Mouse (Mus musculus): Measurements from ENCODE around the gene Snrnp70.

GRCm38 (mm10) chr7:45337469-45337868, 58.1 kb downstream of the Snrnp70 start:
- TF ChIP-seq CTCF (IDR thresholded peaks at IDR 0.05; ENCODE audit: low read depth, low read length): no peak
- no peak for TF ChIP-seq POLR2A (IDR thresholded peaks at IDR 0.05; ENCODE audit: extremely low read depth, insufficient read depth, low read length)
